ENCODE assay signal across 8 mouse cellular contexts in genomic region chr4:52438886-52439664, GRCm38 (mm10). TPM values are rescaled to one million over a fixed set of nuclear protein-coding genes. Genes with fewer than 3 reads are reported as not detected.
DNase-seq lines count a peak whose midpoint lies in the region; ATAC-seq and TF ChIP-seq lines count a peak whose summit lies in the region.

TSS of gene Smc2 (plus strand) at chr4:52439243.

- H3K9ac ChIP-seq in forebrain, embryonic 12.5 days = peak within 1 kb of the TSS; percentile 77
- H3K9ac ChIP-seq in heart, postnatal 0 days (replicated peaks; ENCODE audit: low read depth, low read length) = peak within 1 kb of the TSS; percentile 65
- H3K9ac ChIP-seq in liver, embryonic 16.5 days (ENCODE audit: low read depth, low read length) = peak within 1 kb of the TSS; percentile 92
- H3K9ac ChIP-seq in neural tube, embryonic 13.5 days = peak within 1 kb of the TSS; percentile 77

- DNase-seq in c-Kit-positive CD71-positive TER-119-positive erythroid progenitor cells, embryonic 14.5 days (ENCODE audit: low spot score) = peak; percentile 92
- DNase-seq in heart, postnatal 0 days (ENCODE audit: low spot score) = peak; percentile 95
- DNase-seq in kidney, postnatal 4 days = peak; percentile 97 to 98

- peaks cover 30% of the 10 kb centered on the region for H3K36me3 ChIP-seq in E14TG2a.4 (ENCODE audit: insufficient read depth, low read length)
- peaks cover 19% of the 10 kb centered on the region for H3K36me3 ChIP-seq in forebrain, embryonic 12.5 days (replicated peaks)
- peaks cover 21% of the 10 kb centered on the region for H3K36me3 ChIP-seq in heart, postnatal 0 days (replicated peaks; ENCODE audit: control insufficient read depth, insufficient read depth, low read length)
- H3K36me3 ChIP-seq in liver, embryonic 16.5 days (ENCODE audit: control insufficient read depth, insufficient read depth) = peaks cover 23% of the 10 kb centered on the region
- H3K36me3 ChIP-seq in neural tube, embryonic 13.5 days = peaks cover 19% of the 10 kb centered on the region
- H3K36me3 ChIP-seq in testis, adult 2 months (ENCODE audit: control insufficient read depth, insufficient read depth, low read length) = peaks cover 2% of the 10 kb centered on the region; the same call in 1 of the 2 replicates

- TF ChIP-seq EP300 in heart, postnatal 0 days (IDR thresholded peaks at IDR 0.05; ENCODE audit: low read depth) = peak; percentile 97

- H3K4me2 ChIP-seq in forebrain, embryonic 12.5 days = peak within 1 kb of the TSS; percentile 65
- H3K4me2 ChIP-seq in heart, postnatal 0 days (ENCODE audit: low read depth, low read length) = peak within 1 kb of the TSS; percentile 87
- peak within 1 kb of the TSS; percentile 68 for H3K4me2 ChIP-seq in liver, embryonic 16.5 days (ENCODE audit: low read depth, low read length)
- H3K4me2 ChIP-seq in neural tube, embryonic 13.5 days = peak within 1 kb of the TSS; percentile 74

- TF ChIP-seq CTCF in E14TG2a.4 (conservative IDR thresholded peaks at IDR 0.05; ENCODE audit: low read length) = no peak
- TF ChIP-seq CTCF in heart, postnatal 0 days (IDR thresholded peaks at IDR 0.05; ENCODE audit: low read depth) = no peak
- no peak for TF ChIP-seq CTCF in testis, adult 2 months (IDR thresholded peaks at IDR 0.05; ENCODE audit: control insufficient read depth, insufficient read depth, insufficient replicate concordance, low read depth, low read length)

- WGBS in forebrain, embryonic 12.5 days = under 1% methylated on average over 53 of the region's 53 CpGs
- WGBS in heart, postnatal 0 days = under 1% methylated on average over 53 of the region's 53 CpGs
- WGBS in liver, embryonic 16.5 days (ENCODE audit: insufficient replicate concordance) = under 1% methylated on average over 53 of the region's 53 CpGs
- WGBS in neural tube, embryonic 13.5 days = under 1% methylated on average over 53 of the region's 53 CpGs

- no peaks in the 10 kb centered on the region; the same call in 1 of the 2 replicates for H3K27me3 ChIP-seq in E14TG2a.4 (ENCODE audit: insufficient read depth, low read length)
- H3K27me3 ChIP-seq in forebrain, embryonic 12.5 days = no peaks in the 10 kb centered on the region
- no peaks in the 10 kb centered on the region for H3K27me3 ChIP-seq in heart, postnatal 0 days (ENCODE audit: control insufficient read depth, insufficient read depth, low read length)
- no peaks in the 10 kb centered on the region for H3K27me3 ChIP-seq in liver, embryonic 16.5 days (ENCODE audit: control insufficient read depth, insufficient read depth, low read depth, low read length)
- H3K27me3 ChIP-seq in neural tube, embryonic 13.5 days = no peaks in the 10 kb centered on the region
- no peaks in the 10 kb centered on the region for H3K27me3 ChIP-seq in testis, adult 2 months (ENCODE audit: control insufficient read depth, insufficient read depth, low read length)

- peaks cover 21% of the 10 kb centered on the region for H3K4me1 ChIP-seq in E14TG2a.4 (replicated peaks; ENCODE audit: low read depth, low read length)
- peaks cover 9% of the 10 kb centered on the region for H3K4me1 ChIP-seq in forebrain, embryonic 12.5 days
- peaks cover 3% of the 10 kb centered on the region for H3K4me1 ChIP-seq in heart, postnatal 0 days (ENCODE audit: control insufficient read depth, insufficient read depth)
- H3K4me1 ChIP-seq in liver, embryonic 16.5 days (ENCODE audit: control insufficient read depth, low read depth, low read length) = peaks cover 4% of the 10 kb centered on the region
- peaks cover 10% of the 10 kb centered on the region for H3K4me1 ChIP-seq in neural tube, embryonic 13.5 days (replicated peaks)
- no peaks in the 10 kb centered on the region; the same call in 1 of the 2 replicates for H3K4me1 ChIP-seq in testis, adult 2 months (ENCODE audit: control insufficient read depth, insufficient read depth, low read length)

- peak within 1 kb of the TSS; percentile 99 for H3K4me3 ChIP-seq in E14TG2a.4 (replicated peaks; ENCODE audit: low read length)
- H3K4me3 ChIP-seq in forebrain, embryonic 12.5 days (replicated peaks) = peak within 1 kb of the TSS; percentile 72
- peak within 1 kb of the TSS; percentile 73 for H3K4me3 ChIP-seq in heart, postnatal 0 days (ENCODE audit: low read depth, low read length)
- H3K4me3 ChIP-seq in liver, embryonic 16.5 days (ENCODE audit: low read depth, low read length) = peak within 1 kb of the TSS; percentile 98
- peak within 1 kb of the TSS; percentile 58 for H3K4me3 ChIP-seq in neural tube, embryonic 13.5 days
- H3K4me3 ChIP-seq in testis, adult 2 months (ENCODE audit: control insufficient read depth, low read depth, low read length) = peak within 1 kb of the TSS; percentile 100

- H3K27ac ChIP-seq in forebrain, embryonic 12.5 days = peak within 1 kb of the TSS; percentile 62; the same call in 1 of the 2 replicates
- peak within 1 kb of the TSS; percentile 72 for H3K27ac ChIP-seq in heart, postnatal 0 days (ENCODE audit: low read depth)
- peak within 1 kb of the TSS; percentile 83 for H3K27ac ChIP-seq in liver, embryonic 16.5 days (ENCODE audit: low read length)
- peak within 1 kb of the TSS; percentile 85 for H3K27ac ChIP-seq in neural tube, embryonic 13.5 days (replicated peaks)
- peak within 1 kb of the TSS; percentile 99 for H3K27ac ChIP-seq in testis, adult 2 months (ENCODE audit: control insufficient read depth, insufficient read depth, low read depth, low read length)

- no peaks in the 10 kb centered on the region for H3K9me3 ChIP-seq in E14TG2a.4 (ENCODE audit: low read length)
- H3K9me3 ChIP-seq in forebrain, embryonic 12.5 days = no peaks in the 10 kb centered on the region
- H3K9me3 ChIP-seq in heart, postnatal 0 days (replicated peaks; ENCODE audit: control insufficient read depth, low read length) = no peaks in the 10 kb centered on the region
- H3K9me3 ChIP-seq in liver, embryonic 16.5 days (replicated peaks; ENCODE audit: control insufficient read depth, low read length) = no peaks in the 10 kb centered on the region
- H3K9me3 ChIP-seq in neural tube, embryonic 13.5 days = no peaks in the 10 kb centered on the region

- peak; percentile 88 for TF ChIP-seq POLR2A in testis, adult 2 months (IDR thresholded peaks at IDR 0.05; ENCODE audit: control insufficient read depth, low read depth, low read length)

- peak; percentile 99 for ATAC-seq in forebrain, embryonic 12.5 days (ENCODE audit: low FRiP score)
- ATAC-seq in heart, postnatal 0 days (ENCODE audit: insufficient read depth, low read depth) = peak; percentile 99
- ATAC-seq in liver, embryonic 16.5 days (ENCODE audit: low read depth) = peak; percentile 99
- peak; percentile 99 for ATAC-seq in neural tube, embryonic 13.5 days (ENCODE audit: low read depth)

RNA-seq across cellular contexts. Expression of gene Smc2, which starts in this region (rescaled TPM):
- polyA plus RNA-seq in forebrain, embryonic 12.5 days (2016; fragmentation: Nextera tagmentation; extraction: Ambion mirVana) = 232 and 258 TPM in 2 replicates
- 28.4 and 35.1 TPM in 2 replicates for total RNA-seq in heart, postnatal 0 days (2014; rRNA removed; ENCODE audit: low replicate concordance)
- polyA plus RNA-seq in heart, postnatal 0 days (2015; fragmentation: Nextera tagmentation; extraction: Ambion mirVana) = 42.8 and 48.6 TPM in 2 replicates
- 136 and 154 TPM in 2 replicates for polyA plus RNA-seq in liver, embryonic 16.5 days (2015; fragmentation: Nextera tagmentation; extraction: Ambion mirVana)
- polyA plus RNA-seq in neural tube, embryonic 13.5 days (2015; fragmentation: Nextera tagmentation; extraction: Ambion mirVana) = 52.5 and 73.3 TPM in 2 replicates
- polyA plus RNA-seq in testis, adult 2 months (2012; rRNA removed) = 7.6 and 8.2 TPM in 2 replicates

Comparison
In these comparisons a context has a peak if more than half of its experiments do, and no peak if none do; other contexts are left out.
1. Peak in every context shown above with its lines: DNase-seq, ATAC-seq, H3K4me3 ChIP-seq and H3K27ac ChIP-seq.